Mouse (Mus musculus) stomach, postnatal 0 days (tissue): Measurements from ENCODE around the gene Kdm4d.

Source experiments
- CTCF ChIP-seq: IDR thresholded peaks from 2 replicates; pipeline ENCODE4 v1.5.1; 2016; ENCODE audit warnings: antibody characterized with exemption, low read depth, mild to moderate bottlenecking, moderate library complexity
- EP300 ChIP-seq: optimal IDR thresholded peaks from 2 replicates; pipeline ENCODE3; 2016; ENCODE audit warnings: antibody characterized with exemption

GRCm38 (mm10) chr9:14500023-14500915, at the start of gene Kdm4d, which contains the start of gene Cwc15:
- TF ChIP-seq EP300, result peak; percentile 82
- TF ChIP-seq CTCF, result no peak
